Mouse (Mus musculus): ENCODE results near the gene Spon1.

GRCm38 (mm10) chr7:113895266-113895665 lies 129.5 kb downstream of the Spon1 start:
- TF ChIP-seq POLR2A (IDR thresholded peaks at IDR 0.05; ENCODE audit: borderline replicate concordance, extremely low read depth, insufficient read depth, insufficient read length, poor library complexity, severe bottlenecking) (no peak), CTCF (IDR thresholded peaks at IDR 0.05; ENCODE audit: borderline replicate concordance, extremely low read depth, insufficient read depth, insufficient read length) (no peak)
